Mouse (Mus musculus): ENCODE data around the gene Prkcz.

Prkcz gene

GRCm38 (mm10) chr4:155245770-155246492, 115.2 kb downstream of the Prkcz start:
- no peak for DNase-seq (ENCODE audit: low spot score in 2 of 2)

GRCm38 (mm10) chr4:155243233-155243632, 117.9 kb downstream of the Prkcz start:
- DNase-seq (ENCODE audit: low spot score in 2 of 2), result no peak

- DNase-seq (ENCODE audit: low spot score in 2 of 2), result no peak
These were observed 118.9 kb downstream of the Prkcz start for GRCm38 (mm10) chr4:155242292-155242691.

- no peak for DNase-seq (ENCODE audit: low spot score in 2 of 2)
These were observed 119.4 kb downstream of the Prkcz start for GRCm38 (mm10) chr4:155241789-155242188.

GRCm38 (mm10) chr4:155239494-155239893, 121.7 kb downstream of the Prkcz start:
- DNase-seq (ENCODE audit: low spot score in 2 of 2), result no peak

GRCm38 (mm10) chr4:155238276-155238675, 122.9 kb downstream of the Prkcz start:
- DNase-seq (ENCODE audit: low spot score in 2 of 2), result no peak

DNA sequence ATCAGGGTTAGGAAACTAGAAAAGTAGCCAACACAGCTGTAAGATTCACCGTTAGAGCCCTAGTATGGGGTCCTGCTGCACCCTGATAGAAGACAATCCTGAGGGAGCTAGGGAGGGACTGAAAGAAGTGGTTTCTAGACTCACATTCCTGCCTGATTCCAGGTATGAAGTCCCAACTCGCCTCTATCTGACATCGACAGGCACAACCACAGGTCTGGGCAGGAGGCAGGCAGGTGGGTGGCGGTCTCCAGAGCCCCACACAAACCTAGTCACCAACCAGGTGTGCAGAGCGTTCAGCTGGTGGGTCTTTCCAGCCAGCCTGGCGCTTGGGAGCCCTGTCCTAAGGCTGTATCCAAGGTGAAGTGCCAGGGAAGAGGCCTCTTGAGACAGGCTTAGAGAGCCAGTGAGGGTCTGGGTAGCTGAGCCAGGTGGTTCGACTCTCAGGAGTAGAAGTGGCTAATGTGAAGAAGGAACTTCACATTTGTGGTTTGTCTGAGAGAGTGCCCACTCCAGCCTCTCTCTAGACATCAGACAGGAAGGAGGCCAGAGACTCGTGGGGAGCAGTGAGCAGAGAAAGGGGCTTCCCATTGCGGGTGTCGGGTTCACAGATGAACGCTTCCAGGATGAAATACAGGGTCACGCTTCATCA, 124.3 kb downstream of the Prkcz start:
- peak in 1 of 2 experiments; percentile 48 for DNase-seq (ENCODE audit: low spot score in 2 of 2)

DNA sequence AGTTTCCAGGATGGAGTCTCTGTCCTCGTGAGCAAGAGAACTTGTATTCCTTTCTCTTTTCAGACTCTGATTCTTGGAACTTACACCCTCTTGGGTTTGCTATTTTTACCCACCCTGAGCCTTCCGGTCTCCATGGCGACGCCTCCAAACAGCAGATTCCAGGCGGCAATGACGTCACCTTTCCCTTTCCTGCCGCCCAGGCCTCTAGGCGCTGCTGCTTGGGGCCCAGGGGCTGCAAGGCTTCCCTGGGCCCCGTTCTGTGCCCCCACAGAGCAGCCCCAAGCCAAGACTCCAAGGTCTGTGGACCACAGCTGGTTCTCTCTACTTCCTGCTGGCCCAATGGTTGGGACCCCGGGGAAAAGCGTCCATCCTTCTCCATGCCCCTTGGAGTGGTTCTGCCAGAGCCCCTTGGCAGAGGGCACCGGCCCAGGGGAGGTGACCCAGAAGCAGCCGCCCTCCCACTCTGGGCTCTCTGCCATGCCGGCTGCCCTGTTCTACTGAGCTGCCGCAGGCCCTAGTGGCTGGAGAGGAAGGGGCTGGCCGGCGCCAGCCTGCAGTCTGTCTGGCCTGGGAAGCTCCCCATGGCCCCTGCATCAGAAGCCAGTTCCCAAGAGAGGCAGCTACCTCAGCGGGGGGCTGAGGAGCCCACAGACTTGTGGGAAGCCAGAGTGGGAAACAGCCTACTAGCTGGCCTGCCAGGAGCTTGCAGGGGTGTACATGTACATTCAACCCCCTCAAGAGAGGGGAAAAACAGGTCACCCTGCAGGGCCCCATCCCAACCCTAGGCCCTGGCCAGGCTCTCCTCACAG, 125.6 kb downstream of the Prkcz start:
- DNase-seq (ENCODE audit: low spot score in 2 of 2), result peak in 1 of 2 experiments; percentile 55

DNA sequence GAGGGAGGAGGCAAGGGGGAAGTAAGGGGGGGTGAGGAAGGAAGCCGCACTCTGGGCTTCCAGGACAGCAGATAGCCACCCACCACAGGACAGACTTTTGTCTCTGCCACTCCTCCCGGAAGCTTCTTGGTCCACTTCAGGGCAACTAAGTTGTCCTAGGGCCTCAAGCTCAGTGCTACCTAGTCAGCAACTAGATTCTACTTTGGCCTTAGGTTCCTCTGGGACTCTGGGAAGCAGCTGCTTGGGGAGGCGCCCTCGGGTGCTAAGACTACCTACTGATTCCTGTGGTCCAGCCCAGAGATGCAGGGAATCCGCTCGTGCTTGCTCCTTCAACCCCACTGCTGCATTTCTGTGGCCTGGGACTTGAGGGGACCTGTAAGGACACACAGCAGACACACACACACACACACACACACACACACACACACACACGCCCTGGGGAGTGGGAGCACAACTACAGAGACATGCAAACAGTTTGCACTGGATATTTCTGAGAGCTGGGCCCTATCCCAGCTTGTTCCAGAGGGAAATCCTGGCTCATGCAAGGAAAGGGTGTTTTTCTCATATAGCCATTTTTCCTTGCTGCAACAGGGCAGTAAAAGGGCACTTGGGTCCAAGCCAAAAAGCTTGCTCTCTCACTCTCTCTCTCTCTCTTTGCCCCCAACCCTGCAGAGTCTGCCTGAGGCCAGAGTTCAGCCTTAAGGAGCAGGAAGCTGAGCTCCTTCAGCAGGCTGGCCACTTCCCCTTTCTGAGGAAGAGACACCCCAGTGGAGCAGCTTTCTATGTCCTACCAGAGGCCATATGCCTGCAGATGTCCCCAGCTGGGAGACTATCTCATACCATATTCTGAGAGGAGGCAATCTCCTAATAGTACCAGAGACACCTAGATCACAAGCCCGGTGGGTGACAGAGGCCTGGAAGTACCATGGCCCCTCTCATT, 126.5 kb downstream of the Prkcz start:
- DNase-seq (ENCODE audit: low spot score in 2 of 2), result peak in 1 of 2 experiments; percentile 40

DNA sequence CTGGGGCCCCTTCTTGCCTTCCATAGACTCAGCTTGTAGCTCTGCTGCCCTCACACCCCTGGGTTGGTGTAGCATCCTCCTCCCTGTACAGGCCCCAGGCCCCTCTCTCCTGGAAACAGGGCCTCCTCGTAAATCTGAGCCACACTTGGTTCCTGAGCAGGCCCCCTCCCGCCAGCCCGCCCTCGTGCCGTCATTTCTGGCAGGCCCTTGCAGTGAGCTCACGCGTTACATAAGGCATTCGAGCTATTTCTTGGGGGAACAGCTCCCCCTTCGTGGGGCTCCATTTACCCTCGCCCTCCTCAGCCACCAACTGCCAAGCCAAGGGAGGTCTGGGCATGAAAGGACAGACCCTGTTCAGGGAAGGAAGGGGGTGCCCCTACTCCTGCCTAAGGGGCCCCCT, 127.3 kb downstream of the Prkcz start:
- no peak for DNase-seq (ENCODE audit: low spot score in 2 of 2)

GRCm38 (mm10) chr4:155228461-155228860, 132.7 kb downstream of the Prkcz start:
- no peak for DNase-seq (ENCODE audit: low spot score in 2 of 2)

- no peak for DNase-seq (ENCODE audit: low spot score in 2 of 2)
These were observed 133.2 kb downstream of the Prkcz start for GRCm38 (mm10) chr4:155227986-155228385.

DNA sequence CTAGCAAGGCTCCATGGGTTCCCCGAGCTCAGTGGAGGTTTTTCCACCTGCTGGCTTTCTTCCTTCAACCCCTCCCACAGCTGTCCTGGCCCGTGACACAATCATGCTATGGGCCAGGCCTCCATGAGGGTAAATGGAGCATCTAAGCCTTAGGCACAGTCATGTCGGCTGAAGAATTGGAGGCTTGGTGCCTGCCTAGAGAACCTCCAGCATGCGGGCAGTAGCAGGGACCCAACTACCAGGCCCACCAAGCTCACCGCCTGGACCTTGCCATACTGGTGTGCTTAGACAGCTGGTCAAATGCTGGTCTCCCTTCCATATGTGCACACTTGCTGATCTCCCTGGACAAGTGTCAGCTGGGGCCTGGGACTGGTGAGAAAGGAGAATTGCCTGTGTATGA, 135.2 kb downstream of the Prkcz start:
- no peak for DNase-seq (ENCODE audit: low spot score in 2 of 2)

DNA sequence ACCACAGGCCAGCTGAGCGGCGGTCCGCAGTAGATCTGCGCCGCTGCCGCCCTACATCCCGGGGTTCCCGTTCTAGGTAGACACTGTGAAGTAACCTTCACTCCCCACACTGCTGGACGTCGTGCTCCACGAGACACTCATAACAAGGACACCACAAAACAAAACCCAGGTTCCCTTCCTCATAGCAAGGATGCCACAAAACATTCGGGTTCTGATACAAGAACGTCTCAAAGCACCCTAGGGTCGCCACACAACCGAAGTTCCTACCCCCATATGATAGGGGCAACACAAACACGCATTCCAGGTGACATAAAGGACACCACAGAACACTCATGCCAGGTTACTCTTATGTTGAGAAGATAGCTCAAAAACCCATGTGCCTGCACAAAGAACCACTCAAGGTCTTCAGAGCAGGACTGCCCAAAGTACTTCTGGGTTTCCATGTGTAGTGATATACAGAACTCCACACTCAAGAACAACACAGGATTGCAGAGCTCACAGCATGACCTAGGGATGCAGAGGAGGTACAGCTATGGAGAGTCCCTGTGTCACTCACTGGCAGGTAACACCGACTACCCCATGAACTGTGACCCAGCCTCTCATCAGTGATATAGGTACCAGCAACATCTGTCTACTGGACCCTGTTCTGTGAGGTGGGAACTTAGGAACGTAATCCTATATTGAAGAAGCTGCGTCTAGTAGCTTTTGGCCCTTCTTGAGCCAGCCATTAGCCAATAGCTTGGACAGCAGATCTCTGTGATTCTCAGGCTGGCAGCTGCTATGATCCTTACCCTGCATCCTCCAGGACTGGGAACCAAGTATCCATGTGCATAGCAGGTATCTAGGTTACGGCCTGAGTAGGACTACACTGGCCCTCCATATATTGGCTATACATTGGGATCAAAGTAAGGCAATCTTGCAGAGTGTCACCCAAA, 137.3 kb downstream of the Prkcz start:
- no peak for DNase-seq (ENCODE audit: low spot score in 2 of 2)

DNA sequence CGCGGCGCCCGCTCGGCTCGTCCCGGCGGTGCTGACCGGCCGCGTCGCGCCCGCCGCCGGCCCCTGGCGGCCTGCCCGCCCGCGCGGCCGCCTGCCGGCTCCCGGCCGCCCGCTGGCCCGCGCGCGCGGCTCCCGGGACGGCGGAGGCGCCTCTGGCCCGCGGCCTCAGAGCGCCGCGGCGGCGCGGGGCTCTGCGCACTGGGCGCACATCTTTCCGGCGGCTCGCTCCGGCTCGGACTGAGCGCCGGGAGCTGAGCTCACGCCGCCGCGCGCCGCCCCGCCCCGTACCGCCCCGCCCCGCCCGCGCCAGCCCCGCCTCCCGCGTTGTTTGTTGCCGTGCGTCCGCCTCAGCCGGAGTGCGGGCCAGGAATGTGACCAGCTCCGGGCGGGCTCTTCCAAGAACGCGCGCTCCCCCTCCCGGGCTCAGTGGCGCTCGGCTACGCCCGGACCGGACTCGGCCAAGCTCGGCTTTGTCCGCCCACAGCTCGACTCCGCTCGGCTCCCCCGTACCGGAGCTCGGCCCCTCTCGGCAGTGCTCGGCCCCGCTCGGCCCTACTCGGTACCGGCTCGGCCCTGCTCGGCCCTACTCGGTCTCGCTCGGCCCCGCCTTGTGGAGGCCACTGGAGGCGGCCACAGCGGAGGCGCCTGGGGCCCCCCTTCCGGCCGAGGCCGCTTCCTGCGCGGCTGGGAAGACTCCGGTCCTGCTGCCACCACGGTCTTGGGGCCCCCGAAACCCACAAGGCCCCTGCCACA, 138.1 kb downstream of the Prkcz start:
- peak; percentile 96 to 97 for DNase-seq (ENCODE audit: low spot score in 2 of 2)

DNA sequence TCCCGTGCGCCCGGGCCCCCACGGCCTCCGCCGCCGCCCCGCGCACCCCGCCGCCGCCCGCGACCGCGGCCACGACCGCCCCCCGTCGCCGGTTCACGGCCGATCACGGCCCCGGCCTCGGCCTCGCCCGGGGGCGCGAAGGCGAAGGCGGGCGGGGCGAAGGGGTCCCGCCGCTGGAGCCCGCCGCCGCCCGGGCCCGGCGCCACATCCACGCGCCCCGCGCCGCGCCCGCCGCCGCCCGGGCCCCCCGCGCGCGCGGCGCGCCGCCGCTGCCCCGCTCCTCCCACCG, 138.7 kb downstream of the Prkcz start, which contains the start of gene Ski:
Ski (minus strand) TSS at position 41 of the 289 bp plus-strand sequence.
- no peak for DNase-seq (ENCODE audit: low spot score in 2 of 2)

GRCm38 (mm10) chr4:155221599-155222551, 139.3 kb downstream of the Prkcz start:
- peak; percentile 60 for DNase-seq (ENCODE audit: low spot score in 2 of 2)

GRCm38 (mm10) chr4:155221106-155221505, 140.1 kb downstream of the Prkcz start:
- DNase-seq (ENCODE audit: low spot score in 2 of 2), result no peak
